Mouse (Mus musculus) neural tube, embryonic 13.5 days (tissue): ENCODE measurements around the gene Dis3l2. TPM values are rescaled to one million over a fixed set of nuclear protein-coding genes. Genes with fewer than 3 reads are reported as not detected.
A peak's percentile ranks its signal among the peaks of the same experiment; 100 is the strongest.

Experiments used
- ATAC-seq: fragments of 200-750 bp; cut with Nextera tagmentation; 2 replicates; pipeline ENCODE4 v1.8.0; 2017; ENCODE audit warnings: low read depth, mild to moderate bottlenecking, moderate TSS enrichment, moderate library complexity
- H3K27ac ChIP-seq: fragments of 300-500 bp; sonication (generic); replicated peaks from 2 replicates; pipeline ENCODE4 v1.5.1; 2015; ENCODE audit warnings: moderate library complexity, mild to moderate bottlenecking, inconsistent platforms
- H3K27me3 ChIP-seq: fragments of 300-500 bp; sonication (generic); 2 replicates; pipeline ENCODE4 v1.6.1; 2015; ENCODE audit warnings: mild to moderate bottlenecking, inconsistent platforms
- H3K36me3 ChIP-seq: fragments of 300-500 bp; sonication (generic); 2 replicates; pipeline ENCODE4 v1.6.1; 2015; ENCODE audit warnings: mild to moderate bottlenecking, inconsistent platforms
- H3K4me1 ChIP-seq: fragments of 300-500 bp; sonication (generic); replicated peaks from 2 replicates; pipeline ENCODE4 v1.6.1; 2015; ENCODE audit warnings: inconsistent platforms
- H3K4me2 ChIP-seq: fragments of 300-500 bp; sonication (generic); 2 replicates; pipeline ENCODE4 v1.6.1; 2015; ENCODE audit warnings: inconsistent platforms, mild to moderate bottlenecking, moderate library complexity
- H3K4me3 ChIP-seq: fragments of 300-500 bp; sonication (generic); 2 replicates; pipeline ENCODE4 v1.5.1; 2015; ENCODE audit warnings: mild to moderate bottlenecking, inconsistent platforms
- H3K9ac ChIP-seq: fragments of 300-500 bp; sonication (generic); 2 replicates; pipeline ENCODE4 v1.6.1; 2015; ENCODE audit warnings: moderate library complexity, mild to moderate bottlenecking, inconsistent platforms
- H3K9me3 ChIP-seq: fragments of 300-500 bp; sonication (generic); 2 replicates; pipeline ENCODE4 v1.6.1; 2016; ENCODE audit warnings: inconsistent platforms
- WGBS: fragments of 180-500 bp; shearing (Covaris S2); methylation state at CpG from one replicate; pipeline ENCODE4 v1.1.7; 2015; 5-methylcytosine and 5-hydroxymethylcytosine counted together
- polyA plus RNA-seq: library from polyadenylated mRNA; unstranded; fragments of >200 nt; fragmentation: Nextera tagmentation; extraction: Ambion mirVana; gene quantifications from 2 replicates; pipeline ENCODE4 v1.2.1, GENCODE M21; 2015

Dis3l2 gene
- polyA plus RNA-seq, 1 experiment from 2014 or later, result 35.5 TPM

- Histone ChIP-seq H3K27ac (no peak overlapping the region), H3K9me3 (no peaks in the 10 kb centered on the region), H3K27me3 (no peaks in the 10 kb centered on the region), H3K4me3 (no peak overlapping the region), H3K4me2 (no peak overlapping the region), H3K36me3 (peaks cover 5% of the 10 kb centered on the region; the same call in 1 of the 2 replicates), H3K9ac (no peak overlapping the region), H3K4me1 (peaks cover 21% of the 10 kb centered on the region)
- 77% methylated on average over 5 of the region's 5 CpGs for WGBS
- ATAC-seq, result no peak
These were observed 297.8 kb downstream of the Dis3l2 start for GRCm38 (mm10) chr1:87001365-87001764.

- WGBS, result 10% methylated on average over 9 of the region's 9 CpGs
These were observed 299.0 kb downstream of the Dis3l2 start for GRCm38 (mm10) chr1:87002545-87003168.

GRCm38 (mm10) chr1:87003169-87003552, 299.6 kb downstream of the Dis3l2 start:
- H3K27ac ChIP-seq, result peak overlapping the region; percentile 70
- 11% methylated on average over 2 of the region's 2 CpGs for WGBS
- H3K4me3 ChIP-seq, result no peak overlapping the region
- H3K27me3 ChIP-seq, result no peaks in the 10 kb centered on the region
- H3K36me3 ChIP-seq, result no peaks in the 10 kb centered on the region
- H3K9ac ChIP-seq, result no peak overlapping the region
- ATAC-seq, result peak; percentile 75
- peaks cover 21% of the 10 kb centered on the region for H3K4me1 ChIP-seq
- no peak overlapping the region for H3K4me2 ChIP-seq
- H3K9me3 ChIP-seq, result no peaks in the 10 kb centered on the region

More at GRCm38 (mm10) chr1:87002545-87003168, 299.0 kb downstream of the Dis3l2 start:
- Histone ChIP-seq H3K9me3 (no peaks in the 10 kb centered on the region), H3K4me3 (no peak overlapping the region), H3K9ac (no peak overlapping the region), H3K4me1 (peaks cover 21% of the 10 kb centered on the region), H3K27ac (peak overlapping the region; percentile 70), H3K36me3 (no peaks in the 10 kb centered on the region), H3K4me2 (no peak overlapping the region), H3K27me3 (no peaks in the 10 kb centered on the region)
- peak; percentile 94 for ATAC-seq

- H3K9me3 ChIP-seq, result no peaks in the 10 kb centered on the region
- 81% methylated on average over 1 of the region's 1 CpGs for WGBS
These were observed 302.8 kb downstream of the Dis3l2 start for GRCm38 (mm10) chr1:87006425-87006824.

GRCm38 (mm10) chr1:87008211-87008610, 304.6 kb downstream of the Dis3l2 start:
- Histone ChIP-seq H3K4me3 (no peak overlapping the region), H3K4me2 (no peak overlapping the region), H3K27ac (no peak overlapping the region), H3K27me3 (no peaks in the 10 kb centered on the region), H3K9ac (no peak overlapping the region), H3K9me3 (no peaks in the 10 kb centered on the region), H3K4me1 (peaks cover 14% of the 10 kb centered on the region), H3K36me3 (no peaks in the 10 kb centered on the region)
- ATAC-seq, result no peak
- WGBS, result 30% methylated on average over 1 of the region's 1 CpGs

More at GRCm38 (mm10) chr1:87006425-87006824, 302.8 kb downstream of the Dis3l2 start:
- H3K9ac ChIP-seq, result no peak overlapping the region
- H3K27ac ChIP-seq, result no peak overlapping the region
- ATAC-seq, result no peak
- H3K4me3 ChIP-seq, result no peak overlapping the region
- H3K4me1 ChIP-seq, result peaks cover 31% of the 10 kb centered on the region
- H3K36me3 ChIP-seq, result no peaks in the 10 kb centered on the region
- H3K4me2 ChIP-seq, result no peak overlapping the region
- no peaks in the 10 kb centered on the region for H3K27me3 ChIP-seq

- ATAC-seq, result no peak
- Histone ChIP-seq H3K27ac (no peak overlapping the region), H3K4me1 (peaks cover 10% of the 10 kb centered on the region), H3K4me3 (no peak overlapping the region), H3K9ac (no peak overlapping the region), H3K9me3 (no peaks in the 10 kb centered on the region), H3K36me3 (no peaks in the 10 kb centered on the region), H3K27me3 (no peaks in the 10 kb centered on the region), H3K4me2 (no peak overlapping the region)
- WGBS, result 90% methylated on average over 3 of the region's 3 CpGs
These were observed 305.5 kb downstream of the Dis3l2 start for GRCm38 (mm10) chr1:87009156-87009555.

- 0 out of 2 replicates have a peak overlapping the region, but pooled peaks have one; percentile 13 for H3K27ac ChIP-seq
- H3K36me3 ChIP-seq, result no peaks in the 10 kb centered on the region
- no peaks in the 10 kb centered on the region for H3K9me3 ChIP-seq
- no peak for ATAC-seq
- peaks cover 10% of the 10 kb centered on the region for H3K4me1 ChIP-seq
- no peak overlapping the region for H3K9ac ChIP-seq
- WGBS, result 71% methylated on average over 12 of the region's 12 CpGs
- H3K4me2 ChIP-seq, result no peak overlapping the region
- H3K27me3 ChIP-seq, result no peaks in the 10 kb centered on the region
- H3K4me3 ChIP-seq, result no peak overlapping the region
These were observed 307.2 kb downstream of the Dis3l2 start for GRCm38 (mm10) chr1:87010629-87011330.

- WGBS, result 52% methylated on average over 3 of the region's 3 CpGs
- Histone ChIP-seq H3K9ac (no peak overlapping the region), H3K27me3 (no peaks in the 10 kb centered on the region), H3K36me3 (no peaks in the 10 kb centered on the region), H3K4me1 (peaks cover 10% of the 10 kb centered on the region), H3K9me3 (no peaks in the 10 kb centered on the region), H3K4me3 (no peak overlapping the region), H3K4me2 (no peak overlapping the region), H3K27ac (no peak overlapping the region)
- no peak for ATAC-seq
These were observed 308.1 kb downstream of the Dis3l2 start for GRCm38 (mm10) chr1:87011718-87012117.

- WGBS, result 97% methylated on average over 2 of the region's 2 CpGs
- no peak for ATAC-seq
- no peak overlapping the region for H3K4me2 ChIP-seq
These were observed 309.0 kb downstream of the Dis3l2 start for GRCm38 (mm10) chr1:87012606-87013005.

GRCm38 (mm10) chr1:87020714-87021113, 317.1 kb downstream of the Dis3l2 start:
- Histone ChIP-seq H3K27ac (no peak overlapping the region), H3K9ac (no peak overlapping the region), H3K4me1 (no peaks in the 10 kb centered on the region; the same call in 1 of the 2 replicates), H3K36me3 (peaks cover 18% of the 10 kb centered on the region; the same call in 1 of the 2 replicates), H3K4me3 (no peak overlapping the region), H3K9me3 (no peaks in the 10 kb centered on the region), H3K27me3 (no peaks in the 10 kb centered on the region), H3K4me2 (no peak overlapping the region)
- no peak for ATAC-seq
- WGBS, result 89% methylated on average over 5 of the region's 5 CpGs

More at GRCm38 (mm10) chr1:87012606-87013005, 309.0 kb downstream of the Dis3l2 start:
- Histone ChIP-seq H3K9ac (no peak overlapping the region), H3K27me3 (no peaks in the 10 kb centered on the region), H3K36me3 (no peaks in the 10 kb centered on the region), H3K9me3 (no peaks in the 10 kb centered on the region), H3K4me3 (no peak overlapping the region), H3K27ac (no peak overlapping the region), H3K4me1 (peaks cover 10% of the 10 kb centered on the region)

- Histone ChIP-seq H3K9ac (no peak overlapping the region), H3K4me3 (no peak overlapping the region), H3K4me2 (no peak overlapping the region)
These were observed 318.0 kb downstream of the Dis3l2 start for GRCm38 (mm10) chr1:87021584-87021983.

GRCm38 (mm10) chr1:87023291-87024170, 319.9 kb downstream of the Dis3l2 start:
- Histone ChIP-seq H3K4me3 (no peak overlapping the region), H3K27ac (no peak overlapping the region), H3K9me3 (no peaks in the 10 kb centered on the region), H3K27me3 (no peaks in the 10 kb centered on the region), H3K36me3 (peaks cover 18% of the 10 kb centered on the region; the same call in 1 of the 2 replicates), H3K9ac (no peak overlapping the region), H3K4me1 (peaks cover 1% of the 10 kb centered on the region), H3K4me2 (no peak overlapping the region)
- ATAC-seq, result no peak
- WGBS, result 86% methylated on average over 6 of the region's 6 CpGs

More at GRCm38 (mm10) chr1:87021584-87021983, 318.0 kb downstream of the Dis3l2 start:
- Histone ChIP-seq H3K36me3 (peaks cover 18% of the 10 kb centered on the region; the same call in 1 of the 2 replicates), H3K4me1 (no peaks in the 10 kb centered on the region; the same call in 1 of the 2 replicates), H3K27ac (no peak overlapping the region), H3K9me3 (no peaks in the 10 kb centered on the region), H3K27me3 (no peaks in the 10 kb centered on the region)
- 91% methylated on average over 3 of the region's 3 CpGs for WGBS
- ATAC-seq, result no peak
